Mouse (Mus musculus): Measurements from ENCODE around the gene Gm19402. TPM values are rescaled to one million over a fixed set of nuclear protein-coding genes. Genes with fewer than 3 reads are reported as not detected.

Gene Gm19402
- polyA plus RNA-seq, 1 experiment from 2014 or later: not detected

DNA sequence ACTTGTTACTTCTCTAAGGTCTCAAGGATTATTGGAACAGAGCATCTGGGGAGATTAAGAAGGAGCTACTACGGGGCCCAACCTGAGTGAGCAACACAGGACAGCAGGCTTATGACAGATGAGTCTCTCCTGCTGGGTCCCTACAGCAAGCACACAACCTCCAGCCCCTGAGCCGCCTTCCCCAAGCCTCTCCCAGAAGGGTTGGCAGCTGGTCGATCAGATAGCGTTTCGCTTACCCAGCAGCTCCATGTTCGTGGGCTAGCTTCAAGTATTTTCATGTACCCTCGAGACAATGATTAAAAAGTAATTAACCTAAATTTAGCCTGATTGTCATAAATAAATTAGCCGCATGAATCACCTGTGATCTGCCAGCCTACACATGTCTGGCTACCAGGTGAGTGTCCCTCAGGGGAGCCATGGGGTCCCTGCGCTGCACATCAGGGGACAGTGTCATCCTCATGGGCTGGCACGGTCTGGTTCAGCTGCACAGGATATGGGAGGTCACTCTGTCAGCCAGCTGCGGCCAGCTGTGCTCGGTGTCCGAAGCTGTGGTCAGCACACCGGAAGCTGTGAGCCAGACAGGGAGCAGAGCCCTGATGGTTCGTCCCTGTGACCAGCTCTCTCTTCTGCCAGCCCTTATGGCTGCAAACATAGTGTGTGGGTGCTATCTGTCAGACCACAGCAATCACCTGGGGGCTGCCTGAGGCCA is 32.1 kb downstream of the Gm19402 start:
- no peaks in the 10 kb centered on the region; the same call in 1 of the 2 replicates for H3K27me3 ChIP-seq (ENCODE audit: poor library complexity, severe bottlenecking)
- 85% methylated on average over 15 of the region's 15 CpGs for WGBS
- no peak overlapping the region for H3K27ac ChIP-seq
- H3K36me3 ChIP-seq (replicated peaks): no peaks in the 10 kb centered on the region
- no peak overlapping the region for H3K4me3 ChIP-seq
- no peak for DNase-seq (ENCODE audit: extremely low spot score, low spot score)
- no peaks in the 10 kb centered on the region for H3K4me1 ChIP-seq
- H3K9me3 ChIP-seq: peaks cover 10% of the 10 kb centered on the region; the same call in 1 of the 2 replicates

DNA sequence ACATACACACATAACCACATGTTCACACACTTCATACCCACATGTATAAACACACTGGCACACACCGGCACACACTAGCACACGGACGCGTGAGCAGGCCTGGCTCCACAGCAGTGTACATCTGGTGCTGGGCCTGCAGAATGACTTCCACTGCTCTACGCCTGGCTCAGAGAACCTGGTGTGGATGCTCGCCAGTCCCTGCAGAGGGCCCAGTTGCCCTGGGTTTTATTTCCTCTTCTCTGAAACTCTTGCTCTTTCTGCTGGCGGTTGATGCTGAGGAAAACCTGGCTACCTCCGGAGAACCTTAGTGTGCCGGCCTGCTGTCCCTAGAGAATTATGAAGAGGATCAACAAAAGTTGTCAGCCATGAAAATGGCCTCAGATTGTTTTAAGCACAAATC is 38.5 kb downstream of the Gm19402 start:
- Histone ChIP-seq H3K27ac (no peak overlapping the region), H3K36me3 (replicated peaks) (no peaks in the 10 kb centered on the region), H3K4me3 (no peak overlapping the region), H3K27me3 (ENCODE audit: poor library complexity, severe bottlenecking) (no peaks in the 10 kb centered on the region), H3K9me3 (no peaks in the 10 kb centered on the region), H3K4me1 (peaks cover 5% of the 10 kb centered on the region; the same call in 1 of the 2 replicates)
- no peak for DNase-seq (ENCODE audit: extremely low spot score, low spot score)
- 91% methylated on average over 9 of the region's 9 CpGs for WGBS

DNA sequence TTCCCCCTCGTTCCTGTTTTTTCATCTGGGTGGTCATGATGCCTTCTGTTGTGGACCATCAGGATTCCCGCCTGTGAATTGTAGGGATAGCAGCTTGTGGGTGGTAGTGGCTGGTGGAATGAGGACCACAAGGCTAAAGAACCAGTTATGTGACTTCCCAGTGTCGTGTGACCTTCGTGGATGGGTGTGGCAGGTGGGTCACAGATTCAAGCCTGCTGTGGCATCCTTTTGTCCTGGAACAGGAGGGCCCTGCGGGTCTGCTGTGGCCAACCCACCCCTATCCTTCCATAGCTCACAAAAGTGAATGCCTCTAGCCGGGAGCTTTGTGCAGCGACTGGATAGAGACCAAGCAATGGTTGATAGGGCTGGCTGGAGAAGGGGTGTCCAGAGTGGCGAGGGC is 42.7 kb downstream of the Gm19402 start:
- H3K4me3 ChIP-seq: no peak overlapping the region
- 82% methylated on average over 8 of the region's 8 CpGs for WGBS
- no peak for DNase-seq (ENCODE audit: extremely low spot score, low spot score)

DNA sequence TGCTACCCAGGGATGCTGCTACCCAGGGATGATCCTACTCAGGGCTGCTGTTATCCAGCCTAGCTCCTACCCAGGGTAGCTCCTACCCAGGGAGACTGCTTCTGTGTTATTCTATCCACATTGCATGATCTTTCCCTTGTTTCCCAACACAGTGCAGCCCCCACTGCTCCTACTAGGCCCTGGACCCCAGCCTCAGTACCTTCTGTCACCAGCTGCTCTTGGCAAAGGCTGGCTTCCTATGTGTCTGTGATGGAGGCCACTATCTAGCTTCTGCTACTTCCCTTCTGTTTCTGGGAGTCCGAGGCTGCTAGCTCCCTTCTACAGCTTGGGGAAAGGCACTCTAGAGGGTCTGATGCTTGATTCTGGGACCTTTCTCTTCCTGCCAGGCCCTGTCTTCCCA is 43.1 kb downstream of the Gm19402 start:
- no peaks in the 10 kb centered on the region for H3K9me3 ChIP-seq
- no peak for DNase-seq (ENCODE audit: extremely low spot score, low spot score)
- no peak overlapping the region for H3K27ac ChIP-seq
- peaks cover 45% of the 10 kb centered on the region for H3K36me3 ChIP-seq (replicated peaks)
- H3K4me1 ChIP-seq: peaks cover 5% of the 10 kb centered on the region; the same call in 1 of the 2 replicates
- H3K4me3 ChIP-seq: no peak overlapping the region
- 67% methylated on average over 1 of the region's 1 CpGs for WGBS
- no peaks in the 10 kb centered on the region for H3K27me3 ChIP-seq (ENCODE audit: poor library complexity, severe bottlenecking)

More for the DNA sequence above, 42.7 kb downstream of the Gm19402 start:
- H3K9me3 ChIP-seq: no peaks in the 10 kb centered on the region
- H3K36me3 ChIP-seq (replicated peaks): peaks cover 41% of the 10 kb centered on the region
- no peaks in the 10 kb centered on the region for H3K27me3 ChIP-seq (ENCODE audit: poor library complexity, severe bottlenecking)
- H3K4me1 ChIP-seq: peaks cover 5% of the 10 kb centered on the region; the same call in 1 of the 2 replicates
- H3K27ac ChIP-seq: no peak overlapping the region

- H3K36me3 ChIP-seq (replicated peaks): peaks cover 64% of the 10 kb centered on the region
- no peak for DNase-seq (ENCODE audit: extremely low spot score, low spot score)
- whole genome bisulfite sequencing: 92% methylated on average over 5 of the region's 5 CpGs
Measured at GRCm38 (mm10) chr10:77645571-77645970, 45.0 kb downstream of the Gm19402 start.

DNA sequence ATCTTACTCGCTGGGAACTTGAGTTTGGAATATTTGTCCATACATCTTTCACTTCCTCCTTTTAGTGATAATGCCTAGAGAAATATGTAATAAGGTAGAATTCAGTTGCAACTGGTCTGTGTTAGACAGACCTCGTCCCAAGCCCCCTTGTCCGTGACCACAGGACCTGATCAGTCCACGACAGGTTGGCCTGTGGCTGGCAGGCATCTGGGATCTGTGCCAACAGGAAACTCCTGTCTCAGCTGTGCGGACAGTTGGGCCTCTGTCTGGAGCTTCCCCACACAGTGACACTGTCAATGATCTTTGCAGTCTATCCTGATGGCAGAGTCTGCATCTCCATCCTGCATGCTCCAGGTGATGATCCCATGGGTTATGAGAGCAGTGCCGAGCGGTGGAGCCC is 47.4 kb downstream of the Gm19402 start:
- Histone ChIP-seq H3K9me3 (no peaks in the 10 kb centered on the region), H3K4me1 (no peaks in the 10 kb centered on the region), H3K27me3 (ENCODE audit: poor library complexity, severe bottlenecking) (no peaks in the 10 kb centered on the region), H3K27ac (no peak overlapping the region), H3K36me3 (replicated peaks) (peaks cover 88% of the 10 kb centered on the region), H3K4me3 (no peak overlapping the region)
- DNase-seq (ENCODE audit: extremely low spot score, low spot score): no peak
- WGBS: 93% methylated on average over 7 of the region's 7 CpGs

More at GRCm38 (mm10) chr10:77645571-77645970, 45.0 kb downstream of the Gm19402 start:
- no peaks in the 10 kb centered on the region for H3K9me3 ChIP-seq
- no peak overlapping the region for H3K27ac ChIP-seq
- H3K4me1 ChIP-seq: peaks cover 5% of the 10 kb centered on the region; the same call in 1 of the 2 replicates
- no peak overlapping the region for H3K4me3 ChIP-seq
- H3K27me3 ChIP-seq (ENCODE audit: poor library complexity, severe bottlenecking): no peaks in the 10 kb centered on the region

MicroRNAs within 50 kb of the gene (microRNA counts, 519-probe panel; counts per million panel counts)
- 341 counts per million, percentile 65 among the panel's probes with 10 or more counts for microRNA mmu-miR-1930

Small RNA genes lying within 50 kb of the gene (microRNA-seq; reads per million reads assigned to microRNA genes)
- gene Mir1930: 17.4 reads per million, percentile 28 among the genes with 10 or more reads in this experiment

Other genes starting within 250 kb of the Gm19402 start
- gene Fam207a, start 175.0 kb downstream of the Gm19402 start, polyA plus RNA-seq (2016; fragmentation: Nextera tagmentation; extraction: Ambion mirVana): 41.2 and 43.2 TPM in 2 replicates
- 0.44 and 0.76 TPM in 2 replicates for gene Itgb2, start 160.5 kb downstream of the Gm19402 start, polyA plus RNA-seq (2016; fragmentation: Nextera tagmentation; extraction: Ambion mirVana)
- 62.0 and 64.5 TPM in 2 replicates for gene Pttg1ip, start 109.0 kb downstream of the Gm19402 start, polyA plus RNA-seq (2016; fragmentation: Nextera tagmentation; extraction: Ambion mirVana)
- 439 and 448 TPM in 2 replicates for gene Sumo3, start 84.7 kb downstream of the Gm19402 start, polyA plus RNA-seq (2016; fragmentation: Nextera tagmentation; extraction: Ambion mirVana)
- 3.1 and 3.4 TPM in 2 replicates for gene Gm49325, start 84.6 kb downstream of the Gm19402 start, polyA plus RNA-seq (2016; fragmentation: Nextera tagmentation; extraction: Ambion mirVana)
- 102 and 104 TPM in 2 replicates for gene Ube2g2, start 68.5 kb downstream of the Gm19402 start, polyA plus RNA-seq (2016; fragmentation: Nextera tagmentation; extraction: Ambion mirVana)
- gene Tspear, start 4.2 kb downstream of the Gm19402 start, polyA plus RNA-seq (2016; fragmentation: Nextera tagmentation; extraction: Ambion mirVana): 1.1 and 1.4 TPM in 2 replicates
- not detected in 2 replicates for gene Gm9508, start 6.5 kb upstream of the Gm19402 start, polyA plus RNA-seq (2016; fragmentation: Nextera tagmentation; extraction: Ambion mirVana)
- gene Gm10272, start 15.9 kb upstream of the Gm19402 start, polyA plus RNA-seq (2016; fragmentation: Nextera tagmentation; extraction: Ambion mirVana): not detected in 2 replicates
- not detected in 2 replicates for gene Gm10024, start 20.7 kb upstream of the Gm19402 start, polyA plus RNA-seq (2016; fragmentation: Nextera tagmentation; extraction: Ambion mirVana)
- not detected in 2 replicates for gene Gm10142, start 25.1 kb upstream of the Gm19402 start, polyA plus RNA-seq (2016; fragmentation: Nextera tagmentation; extraction: Ambion mirVana)
- not detected in 2 replicates for gene Krtap12-1, start 29.8 kb upstream of the Gm19402 start, polyA plus RNA-seq (2016; fragmentation: Nextera tagmentation; extraction: Ambion mirVana)
- not detected in 2 replicates for gene Gm10100, start 35.7 kb upstream of the Gm19402 start, polyA plus RNA-seq (2016; fragmentation: Nextera tagmentation; extraction: Ambion mirVana)
- gene Gm18596, start 51.9 kb upstream of the Gm19402 start, polyA plus RNA-seq (2016; fragmentation: Nextera tagmentation; extraction: Ambion mirVana): not detected in 2 replicates
- gene Gm9736, start 60.6 kb upstream of the Gm19402 start, polyA plus RNA-seq (2016; fragmentation: Nextera tagmentation; extraction: Ambion mirVana): not detected in 2 replicates
- not detected in 2 replicates for gene Gm3233, start 68.9 kb upstream of the Gm19402 start, polyA plus RNA-seq (2016; fragmentation: Nextera tagmentation; extraction: Ambion mirVana)
- gene Gm3238, start 80.6 kb upstream of the Gm19402 start, polyA plus RNA-seq (2016; fragmentation: Nextera tagmentation; extraction: Ambion mirVana): not detected in 2 replicates
- gene Gm7138, start 86.2 kb upstream of the Gm19402 start, polyA plus RNA-seq (2016; fragmentation: Nextera tagmentation; extraction: Ambion mirVana): not detected in 2 replicates
- not detected in 2 replicates for gene Gm3250, start 91.8 kb upstream of the Gm19402 start, polyA plus RNA-seq (2016; fragmentation: Nextera tagmentation; extraction: Ambion mirVana)
- gene Gm7137, start 97.4 kb upstream of the Gm19402 start, polyA plus RNA-seq (2016; fragmentation: Nextera tagmentation; extraction: Ambion mirVana): not detected in 2 replicates
- not detected in 2 replicates for gene Gm9639, start 104.3 kb upstream of the Gm19402 start, polyA plus RNA-seq (2016; fragmentation: Nextera tagmentation; extraction: Ambion mirVana)
- gene Gm19668, start 108.4 kb upstream of the Gm19402 start, polyA plus RNA-seq (2016; fragmentation: Nextera tagmentation; extraction: Ambion mirVana): not detected in 2 replicates
- not detected in 2 replicates for gene Gm9507, start 121.1 kb upstream of the Gm19402 start, polyA plus RNA-seq (2016; fragmentation: Nextera tagmentation; extraction: Ambion mirVana)
- gene Gm2696, start 123.9 kb upstream of the Gm19402 start, polyA plus RNA-seq (2016; fragmentation: Nextera tagmentation; extraction: Ambion mirVana): not detected in 2 replicates
- not detected in 2 replicates for gene Krtap10-4, start 136.3 kb upstream of the Gm19402 start, polyA plus RNA-seq (2016; fragmentation: Nextera tagmentation; extraction: Ambion mirVana)
- gene Krtap10-10, start 145.2 kb upstream of the Gm19402 start, polyA plus RNA-seq (2016; fragmentation: Nextera tagmentation; extraction: Ambion mirVana): not detected in 2 replicates
- gene Gm36176, start 156.0 kb upstream of the Gm19402 start, polyA plus RNA-seq (2016; fragmentation: Nextera tagmentation; extraction: Ambion mirVana): not detected in 2 replicates
- gene Gm10318, start 162.1 kb upstream of the Gm19402 start, polyA plus RNA-seq (2016; fragmentation: Nextera tagmentation; extraction: Ambion mirVana): not detected in 2 replicates
- gene Gm3285, start 171.2 kb upstream of the Gm19402 start, polyA plus RNA-seq (2016; fragmentation: Nextera tagmentation; extraction: Ambion mirVana): not detected in 2 replicates
- 2.4 and 2.5 TPM in 2 replicates for gene Lrrc3, start 211.8 kb upstream of the Gm19402 start, polyA plus RNA-seq (2016; fragmentation: Nextera tagmentation; extraction: Ambion mirVana)